Mouse (Mus musculus) CH12F3 (cell line): Measurements from ENCODE around the gene Kat14.
"Not testable (repeated sequence)": the region's sequence is repeated elsewhere in the genome, so short reads cannot be mapped to it uniquely, and the experiment has no call there.

Source experiments
- in situ Hi-C: fragments of 300-500 bp; cut with MboI; formaldehyde crosslinking; loops from 2 replicates; pipeline ENCODE4 v1.14.3; 2020; ENCODE audit warnings: low sequenced_read_pairs

Gene Kat14

GRCm38 (mm10) chr2:144368400-144369019 is at the start of gene Kat14, which contains the start of gene Pet117:
TSS of gene Kat14 (plus strand) at chr2:144368983.
TSS of gene Pet117 (plus strand) at chr2:144368996.
- in situ Hi-C loops: no loop called here

- in situ Hi-C loops: no loop called here
Measured at GRCm38 (mm10) chr2:144324218-144324617, 44.6 kb upstream of the Kat14 start.

GRCm38 (mm10) chr2:144329451-144329850 is 39.3 kb upstream of the Kat14 start:
- in situ Hi-C loops: no loop called here

- in situ Hi-C loops: no loop called here
Measured at GRCm38 (mm10) chr2:144329937-144330336, 38.8 kb upstream of the Kat14 start.

- in situ Hi-C loops: no loop called here
Measured at GRCm38 (mm10) chr2:144330352-144330959, 38.3 kb upstream of the Kat14 start.

- in situ Hi-C loops: no loop called here
Measured at GRCm38 (mm10) chr2:144330960-144331371, 37.8 kb upstream of the Kat14 start.

GRCm38 (mm10) chr2:144331401-144332302 is 37.1 kb upstream of the Kat14 start, which contains the start of gene Ovol2:
TSS of gene Ovol2 (minus strand) at chr2:144332146.
- in situ Hi-C loops: no loop called here

GRCm38 (mm10) chr2:144332486-144332885 is 36.3 kb upstream of the Kat14 start:
- in situ Hi-C loops: no loop called here

GRCm38 (mm10) chr2:144333138-144333842 is 35.5 kb upstream of the Kat14 start:
- in situ Hi-C loops: no loop called here

GRCm38 (mm10) chr2:144337230-144337629 is 31.6 kb upstream of the Kat14 start:
- in situ Hi-C loops: no loop called here

- in situ Hi-C loops: no loop called here
Measured at GRCm38 (mm10) chr2:144337701-144338100, 31.1 kb upstream of the Kat14 start.

- in situ Hi-C loops: not testable (repeated sequence)
Measured at GRCm38 (mm10) chr2:144338149-144338548, 30.6 kb upstream of the Kat14 start.

- in situ Hi-C loops: no loop called here
Measured at GRCm38 (mm10) chr2:144343158-144343557, 25.6 kb upstream of the Kat14 start.

GRCm38 (mm10) chr2:144348525-144348924 is 20.3 kb upstream of the Kat14 start:
- in situ Hi-C loops: no loop called here

GRCm38 (mm10) chr2:144352843-144353242 is 15.9 kb upstream of the Kat14 start:
- in situ Hi-C loops: no loop called here

GRCm38 (mm10) chr2:144369020-144369421 is 238 bp downstream of the Kat14 start:
- in situ Hi-C loops: no loop called here

GRCm38 (mm10) chr2:144369511-144369910 is 728 bp downstream of the Kat14 start:
- in situ Hi-C loops: no loop called here

- in situ Hi-C loops: no loop called here
Measured at GRCm38 (mm10) chr2:144371566-144371965, 2.8 kb downstream of the Kat14 start.

GRCm38 (mm10) chr2:144373063-144373462 is 4.3 kb downstream of the Kat14 start:
- in situ Hi-C loops: no loop called here

GRCm38 (mm10) chr2:144375063-144375703 is 6.4 kb downstream of the Kat14 start:
- in situ Hi-C loops: no loop called here
